Mouse (Mus musculus) urinary bladder, postnatal 14 days (tissue): ENCODE data around the gene St3gal5.
A peak's percentile ranks its signal among the peaks of the same experiment; 100 is the strongest.

ENCODE experiments used
- DNase-seq: peaks from one replicate; pipeline ENCODE4 v3.0.0; 2021; ENCODE audit warnings: low spot score

Gene St3gal5

GRCm38 (mm10) chr6:72134850-72135515 is 37.6 kb downstream of the St3gal5 start:
- no peak for DNase-seq

DNA sequence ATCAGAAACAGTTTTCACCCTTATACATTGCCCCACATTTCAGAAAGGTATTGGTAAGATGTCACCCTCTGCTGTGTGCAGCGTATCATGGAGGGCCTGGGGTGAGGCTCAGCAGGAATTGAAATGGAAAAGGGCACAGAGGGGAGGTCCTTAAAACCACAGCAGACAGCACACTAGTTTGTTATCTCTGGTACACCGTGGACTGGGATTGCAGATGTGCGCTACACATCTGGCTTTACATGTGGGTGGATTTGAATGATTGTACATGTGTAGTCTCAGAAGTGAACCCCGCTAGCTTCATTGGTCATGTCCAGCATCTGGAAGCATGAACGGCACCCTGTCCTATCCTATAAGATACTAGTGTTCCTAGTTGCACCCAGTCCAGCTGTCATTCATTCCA is 38.6 kb downstream of the St3gal5 start:
- no peak for DNase-seq

- DNase-seq = no peak
Observed at GRCm38 (mm10) chr6:72136543-72136942, 39.2 kb downstream of the St3gal5 start.

DNA sequence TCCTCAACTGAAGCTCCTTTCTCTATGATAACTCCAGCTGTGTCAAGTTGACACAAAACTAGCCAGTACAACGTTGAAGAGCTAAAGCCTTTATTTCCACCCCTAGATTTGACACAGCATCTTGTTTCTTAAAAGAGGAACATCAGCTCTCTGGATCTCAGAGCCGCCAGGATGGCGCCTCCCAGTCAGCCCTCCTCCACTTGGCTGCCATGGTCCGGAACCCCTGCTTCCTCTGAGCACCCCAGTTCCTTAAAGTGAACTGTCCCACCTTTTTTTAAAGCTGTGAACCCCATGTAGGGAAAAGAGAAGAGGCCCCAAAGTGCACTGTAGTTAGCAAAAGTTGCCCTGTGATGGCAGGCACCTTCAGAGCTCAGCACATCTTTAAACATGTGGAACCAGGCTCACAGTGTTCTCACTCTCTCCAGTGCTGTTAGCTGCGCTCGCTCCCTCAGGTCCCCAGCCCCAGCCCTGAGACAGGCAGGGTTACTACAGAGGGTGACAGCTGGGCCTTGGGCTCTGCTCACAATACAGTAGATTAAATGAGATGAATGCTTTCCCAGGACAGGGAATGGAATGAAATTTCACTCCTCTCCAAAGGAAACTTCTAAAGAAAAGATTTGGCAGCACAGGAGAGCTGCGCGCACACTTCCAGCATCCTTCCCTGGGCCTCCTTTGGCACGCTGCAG is 42.3 kb downstream of the St3gal5 start:
- DNase-seq = no peak

GRCm38 (mm10) chr6:72140371-72140770 is 43.0 kb downstream of the St3gal5 start:
- DNase-seq = no peak

GRCm38 (mm10) chr6:72141191-72141590 is 43.8 kb downstream of the St3gal5 start:
- no peak for DNase-seq

DNA sequence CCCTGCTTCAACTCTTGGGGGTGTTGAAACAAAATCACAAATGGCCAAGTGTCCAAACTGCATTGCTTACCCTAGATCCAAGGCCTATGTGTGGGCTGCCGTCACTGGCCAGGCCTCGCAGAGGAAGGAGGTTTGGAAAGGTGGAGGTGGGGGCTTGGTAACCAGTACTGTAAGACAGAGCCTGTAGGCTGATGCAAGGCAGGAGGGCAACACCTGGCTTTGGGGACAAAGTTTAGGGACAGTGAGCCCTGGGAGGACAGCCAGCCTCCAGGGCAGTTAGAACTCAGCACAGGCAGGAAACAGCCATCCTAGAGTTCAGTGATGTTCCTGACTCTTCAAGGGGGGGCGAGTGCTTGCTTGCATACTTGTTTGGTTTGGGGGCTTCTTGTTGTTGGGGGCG is 45.2 kb downstream of the St3gal5 start:
- DNase-seq = no peak

DNA sequence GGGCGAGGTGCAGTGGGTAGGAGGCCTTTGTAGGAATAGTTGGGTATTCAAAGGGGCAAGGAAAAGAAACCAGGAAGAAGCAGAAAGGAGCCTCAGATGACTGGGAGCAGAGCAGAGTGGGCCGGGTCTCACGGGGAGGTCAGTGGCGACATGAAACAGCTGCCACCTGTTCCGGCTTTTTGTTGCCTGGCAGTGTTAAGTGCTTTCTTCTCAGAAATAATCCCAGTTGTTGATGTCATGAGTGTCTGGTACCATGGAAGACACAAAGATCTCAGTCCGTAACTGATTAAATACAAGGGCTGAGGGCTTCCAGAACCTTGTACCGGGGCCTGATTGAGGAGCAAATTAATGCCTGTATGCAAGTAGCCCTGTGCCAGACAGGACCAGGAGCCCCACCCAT is 47.0 kb downstream of the St3gal5 start:
- DNase-seq = no peak

DNA sequence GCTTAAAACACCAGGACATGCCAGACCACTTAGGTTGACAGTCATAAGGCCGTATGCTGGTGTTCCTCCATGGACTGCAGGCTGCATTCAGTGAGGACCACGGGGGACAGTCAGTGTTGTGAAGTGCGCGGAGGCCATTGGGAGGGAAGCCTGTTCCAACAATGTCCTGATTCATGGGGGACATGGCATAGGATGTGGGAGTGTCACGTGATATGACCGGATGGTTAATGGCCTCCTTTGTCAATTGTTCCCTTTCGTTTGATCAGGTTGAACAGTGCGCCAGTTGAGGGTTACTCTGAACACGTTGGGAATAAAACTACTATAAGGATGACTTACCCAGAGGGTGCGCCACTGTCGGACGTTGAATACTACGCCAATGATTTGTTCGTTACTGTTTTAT is 49.4 kb downstream of the St3gal5 start:
- no peak for DNase-seq

DNA sequence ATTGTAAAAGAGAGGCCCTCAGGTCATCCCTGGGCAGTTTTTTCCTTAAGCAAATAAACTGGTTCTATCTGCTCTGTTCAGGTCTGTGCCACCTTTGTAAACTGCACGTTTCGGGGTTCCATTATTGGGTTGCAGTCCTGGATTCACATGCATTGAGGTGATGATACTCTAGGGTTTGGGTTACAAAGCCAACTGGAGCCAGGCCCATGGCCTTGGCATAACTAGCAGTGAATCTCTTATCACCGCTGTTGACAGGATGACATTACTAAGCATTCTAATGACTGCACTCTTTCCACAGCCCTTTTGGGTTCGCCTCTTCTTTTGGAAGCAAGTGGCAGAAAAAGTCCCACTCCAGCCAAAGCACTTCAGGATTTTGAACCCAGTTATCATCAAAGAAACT is 51.3 kb downstream of the St3gal5 start:
- DNase-seq = no peak

- DNase-seq = no peak
Observed at GRCm38 (mm10) chr6:72149797-72150196, 52.4 kb downstream of the St3gal5 start.

- no peak for DNase-seq
Observed at GRCm38 (mm10) chr6:72152707-72153106, 55.3 kb downstream of the St3gal5 start.

DNA sequence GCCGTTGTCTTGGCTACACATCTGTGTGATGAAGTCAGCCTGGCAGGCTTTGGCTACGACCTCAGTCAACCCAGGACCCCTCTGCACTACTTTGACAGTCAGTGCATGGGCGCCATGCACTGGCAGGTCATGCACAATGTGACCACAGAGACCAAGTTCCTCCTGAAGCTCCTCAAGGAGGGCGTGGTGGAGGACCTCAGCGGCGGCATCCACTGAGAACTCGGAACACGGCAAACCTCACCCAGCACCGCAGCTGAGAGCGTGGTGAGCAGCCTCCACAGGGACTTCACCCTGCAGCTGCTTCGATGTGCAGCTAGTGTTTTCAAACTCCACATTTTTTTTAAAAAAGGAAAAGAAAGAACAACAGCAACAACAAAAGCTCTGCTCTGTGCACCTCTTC is 56.1 kb downstream of the St3gal5 start:
- no peak for DNase-seq

GRCm38 (mm10) chr6:72154008-72154407 is 56.6 kb downstream of the St3gal5 start:
- peak; percentile 57 for DNase-seq

GRCm38 (mm10) chr6:72154938-72155531 is 57.6 kb downstream of the St3gal5 start:
- DNase-seq = no peak

- DNase-seq = no peak
Observed at GRCm38 (mm10) chr6:72155649-72156048, 58.3 kb downstream of the St3gal5 start.

DNA sequence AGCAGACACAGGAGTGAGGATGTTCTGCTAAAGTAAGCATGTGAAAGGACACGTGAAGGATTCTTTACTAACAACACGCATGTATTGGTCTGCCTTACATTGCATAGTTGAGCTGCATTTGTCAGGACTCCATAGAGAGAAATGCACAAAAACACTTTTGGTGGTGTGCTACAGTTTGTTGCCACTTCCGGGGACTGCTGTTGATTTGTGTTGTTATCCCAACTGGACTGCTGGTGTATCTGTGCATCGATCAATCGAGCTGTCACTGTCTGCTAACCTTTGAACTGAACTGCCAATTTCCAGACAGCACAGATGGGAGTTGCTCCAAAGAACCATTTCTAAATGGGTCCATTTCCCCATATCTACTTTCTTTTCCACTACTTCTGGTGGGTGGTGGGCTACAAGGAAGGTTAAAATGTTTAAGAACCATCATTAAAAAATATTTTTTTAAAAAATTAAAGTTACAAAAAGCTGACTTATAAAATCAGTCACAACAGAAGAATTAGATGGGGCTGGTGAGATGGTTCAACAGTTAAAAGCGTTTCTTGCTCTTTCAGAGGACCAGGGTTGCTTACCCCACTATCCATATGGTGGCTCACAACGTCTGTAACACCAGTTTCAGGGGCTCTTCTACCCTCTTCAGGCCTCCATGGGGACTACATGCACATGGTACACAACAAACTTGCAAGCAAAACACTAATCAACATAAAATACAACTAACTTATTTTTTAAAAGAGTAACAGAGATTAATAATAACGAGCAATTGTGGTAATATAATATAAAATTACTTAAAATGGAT is 61.8 kb downstream of the St3gal5 start:
- no peak for DNase-seq

DNA sequence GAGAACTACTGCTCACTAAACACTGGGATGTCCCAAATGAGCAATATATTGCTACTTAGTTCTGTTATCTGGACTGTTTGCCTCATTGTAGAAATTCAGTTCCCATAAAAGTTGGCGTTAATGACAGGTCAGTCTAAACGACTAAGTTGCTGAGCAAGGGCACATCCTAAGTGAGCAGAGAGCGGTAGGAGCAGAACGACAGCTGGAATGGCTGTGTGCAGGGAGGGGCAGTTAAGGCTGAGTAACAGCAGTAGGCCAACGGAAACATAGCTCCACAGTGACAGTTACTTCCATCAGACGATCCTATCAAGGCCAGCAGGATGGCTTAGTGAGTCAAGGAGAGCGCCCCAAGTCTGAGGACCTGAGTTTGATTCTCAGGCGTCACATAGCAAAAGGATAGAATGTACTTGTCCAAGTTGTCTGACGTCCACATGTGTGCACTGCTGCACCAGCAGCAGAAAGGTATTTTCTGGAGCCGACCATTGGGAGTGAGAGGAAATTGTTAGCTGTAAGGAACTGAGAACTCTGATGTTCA is 62.5 kb downstream of the St3gal5 start:
- no peak for DNase-seq

GRCm38 (mm10) chr6:72160991-72161390 is 63.6 kb downstream of the St3gal5 start:
- no peak for DNase-seq

GRCm38 (mm10) chr6:72161751-72162150 is 64.4 kb downstream of the St3gal5 start:
- DNase-seq = no peak

DNA sequence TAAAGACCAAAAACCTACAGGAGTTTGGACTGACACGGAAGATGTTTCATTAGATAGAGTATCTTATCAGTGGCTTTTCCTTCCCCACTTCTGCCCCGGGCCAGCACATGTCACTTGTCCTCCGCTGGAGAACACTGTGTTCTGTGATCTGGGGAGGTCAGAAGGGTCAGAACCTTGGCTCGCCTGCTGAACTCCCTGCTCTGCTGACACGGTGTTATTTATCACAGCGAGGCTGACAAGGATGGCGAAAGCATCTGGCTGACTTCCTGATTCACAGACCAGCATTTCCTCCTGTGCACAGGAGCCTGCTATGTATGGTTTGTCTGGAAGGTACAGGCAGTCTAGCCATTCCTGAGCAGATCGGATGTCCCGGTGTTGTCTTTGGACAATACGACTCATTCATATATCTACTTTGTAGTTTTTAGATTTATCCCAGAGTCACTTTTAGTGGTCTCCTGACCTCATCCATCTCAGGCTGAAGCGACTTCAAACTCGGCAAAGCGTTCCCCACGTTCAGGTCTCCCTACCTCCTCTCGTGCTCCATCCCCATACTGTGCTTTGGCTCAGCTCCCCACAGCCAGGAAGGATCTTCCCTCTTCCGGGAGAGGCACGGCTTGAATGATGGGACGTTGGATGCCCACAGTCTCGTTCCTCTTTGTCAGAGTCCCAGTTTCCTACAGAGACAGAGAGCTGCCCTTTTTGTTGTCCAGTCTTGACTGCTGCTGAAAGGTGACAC is 64.9 kb downstream of the St3gal5 start:
- peak; percentile 38 for DNase-seq
